Mouse (Mus musculus): Measurements from ENCODE around the gene Dysf. TPM values are rescaled to one million over a fixed set of nuclear protein-coding genes. Genes with fewer than 3 reads are reported as not detected.

Gene Dysf
- polyA plus RNA-seq, 1 experiment from 2014 or later, result 2.1 TPM

DNA sequence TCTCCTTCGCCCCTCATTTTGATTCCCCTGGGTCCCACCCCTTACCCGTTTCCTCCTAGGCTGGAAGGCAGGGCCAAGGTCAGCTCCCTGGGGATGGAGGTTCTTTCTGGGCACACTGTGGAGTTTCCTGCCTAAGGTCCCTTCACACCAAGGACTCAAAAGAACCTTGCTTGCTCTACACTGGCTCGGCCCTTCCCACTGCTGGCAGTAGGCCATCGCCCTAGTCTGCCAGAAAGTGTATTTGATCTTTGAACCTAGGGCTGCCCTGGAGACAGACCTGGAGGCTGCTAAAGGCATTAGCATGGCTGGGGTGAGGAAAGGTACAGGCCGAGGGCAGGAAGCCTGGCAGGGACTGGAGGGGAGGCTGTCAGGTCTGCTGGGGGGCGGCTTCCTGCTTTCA, 225.4 kb downstream of the Dysf start:
- WGBS, result 74% methylated on average over 6 of the region's 6 CpGs
- H3K9ac ChIP-seq (ENCODE audit: low read depth, low read length), result no peak overlapping the region
- no peaks in the 10 kb centered on the region for H3K27me3 ChIP-seq (replicated peaks; ENCODE audit: control insufficient read depth, insufficient read depth, low read length)
- no peaks in the 10 kb centered on the region for H3K36me3 ChIP-seq (ENCODE audit: control insufficient read depth, insufficient read depth, low read length)
- no peak overlapping the region for H3K4me3 ChIP-seq (ENCODE audit: low read length)
- no peak overlapping the region for H3K27ac ChIP-seq (ENCODE audit: low read depth, low read length)
- peaks cover 7% of the 10 kb centered on the region; the same call in 1 of the 2 replicates for H3K4me1 ChIP-seq (ENCODE audit: control insufficient read depth, insufficient read depth, low read depth, low read length)
- no peaks in the 10 kb centered on the region; the same call in 1 of the 2 replicates for H3K9me3 ChIP-seq (ENCODE audit: control insufficient read depth, low read length)
- ATAC-seq, result no peak
- H3K4me2 ChIP-seq (ENCODE audit: low read length), result no peak overlapping the region

DNA sequence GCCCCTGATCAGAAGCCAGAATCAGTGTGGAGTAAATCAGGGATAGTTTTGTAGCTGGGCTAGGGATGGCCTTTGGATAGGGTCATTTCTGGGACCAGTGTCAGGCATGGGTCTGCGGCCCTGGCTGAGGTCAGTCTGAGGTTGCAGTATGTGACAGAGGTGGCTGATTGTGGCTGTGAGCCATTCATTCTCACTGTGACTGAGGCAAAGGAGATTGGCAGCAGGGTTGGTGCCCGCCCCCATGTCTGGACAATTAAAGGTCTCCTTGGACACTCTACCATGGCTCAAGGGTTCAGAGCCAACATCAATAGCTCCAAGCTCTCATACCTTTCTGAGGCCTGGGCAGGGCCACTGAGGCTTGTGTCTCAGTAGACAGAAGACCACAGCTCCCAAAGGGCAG, 227.0 kb downstream of the Dysf start:
- H3K4me2 ChIP-seq (ENCODE audit: low read length), result no peak overlapping the region
- no peaks in the 10 kb centered on the region for H3K27me3 ChIP-seq (replicated peaks; ENCODE audit: control insufficient read depth, insufficient read depth, low read length)
- peaks cover 7% of the 10 kb centered on the region; the same call in 1 of the 2 replicates for H3K4me1 ChIP-seq (ENCODE audit: control insufficient read depth, insufficient read depth, low read depth, low read length)
- no peak for ATAC-seq
- H3K27ac ChIP-seq (ENCODE audit: low read depth, low read length), result no peak overlapping the region
- H3K4me3 ChIP-seq (ENCODE audit: low read length), result no peak overlapping the region
- WGBS, result 92% methylated on average over 2 of the region's 2 CpGs
- H3K36me3 ChIP-seq (ENCODE audit: control insufficient read depth, insufficient read depth, low read length), result no peaks in the 10 kb centered on the region
- H3K9ac ChIP-seq (ENCODE audit: low read depth, low read length), result no peak overlapping the region
- H3K9me3 ChIP-seq (ENCODE audit: control insufficient read depth, low read length), result no peaks in the 10 kb centered on the region; the same call in 1 of the 2 replicates

DNA sequence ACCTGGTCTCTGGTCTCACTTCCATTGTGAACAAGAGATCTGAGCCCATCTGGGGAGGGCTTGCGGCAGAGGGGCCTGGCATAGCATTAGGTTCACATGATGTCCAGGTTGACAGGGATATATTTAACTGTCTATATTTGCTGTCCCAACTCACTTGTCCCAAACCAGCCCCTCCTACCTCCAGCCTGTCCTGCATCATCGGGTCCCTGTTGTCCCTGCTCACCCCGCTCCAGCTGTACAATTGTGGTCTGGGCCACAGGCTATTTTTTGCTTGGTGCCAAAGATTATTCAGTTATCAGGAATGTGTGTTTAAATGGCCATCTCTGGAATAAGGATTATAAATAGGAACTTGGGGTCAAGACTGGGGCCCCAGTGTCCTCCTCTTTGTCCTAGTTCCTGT, 235.0 kb downstream of the Dysf start:
- Histone ChIP-seq H3K27ac (ENCODE audit: low read depth, low read length) (no peak overlapping the region), H3K36me3 (ENCODE audit: control insufficient read depth, insufficient read depth, low read length) (no peaks in the 10 kb centered on the region), H3K9ac (ENCODE audit: low read depth, low read length) (no peak overlapping the region), H3K4me3 (ENCODE audit: low read length) (no peak overlapping the region), H3K4me1 (ENCODE audit: control insufficient read depth, insufficient read depth, low read depth, low read length) (no peaks in the 10 kb centered on the region), H3K4me2 (ENCODE audit: low read length) (no peak overlapping the region), H3K9me3 (ENCODE audit: control insufficient read depth, low read length) (no peaks in the 10 kb centered on the region), H3K27me3 (replicated peaks; ENCODE audit: control insufficient read depth, insufficient read depth, low read length) (no peaks in the 10 kb centered on the region)
- 100% methylated on average over 3 of the region's 3 CpGs for WGBS
- ATAC-seq, result no peak

DNA sequence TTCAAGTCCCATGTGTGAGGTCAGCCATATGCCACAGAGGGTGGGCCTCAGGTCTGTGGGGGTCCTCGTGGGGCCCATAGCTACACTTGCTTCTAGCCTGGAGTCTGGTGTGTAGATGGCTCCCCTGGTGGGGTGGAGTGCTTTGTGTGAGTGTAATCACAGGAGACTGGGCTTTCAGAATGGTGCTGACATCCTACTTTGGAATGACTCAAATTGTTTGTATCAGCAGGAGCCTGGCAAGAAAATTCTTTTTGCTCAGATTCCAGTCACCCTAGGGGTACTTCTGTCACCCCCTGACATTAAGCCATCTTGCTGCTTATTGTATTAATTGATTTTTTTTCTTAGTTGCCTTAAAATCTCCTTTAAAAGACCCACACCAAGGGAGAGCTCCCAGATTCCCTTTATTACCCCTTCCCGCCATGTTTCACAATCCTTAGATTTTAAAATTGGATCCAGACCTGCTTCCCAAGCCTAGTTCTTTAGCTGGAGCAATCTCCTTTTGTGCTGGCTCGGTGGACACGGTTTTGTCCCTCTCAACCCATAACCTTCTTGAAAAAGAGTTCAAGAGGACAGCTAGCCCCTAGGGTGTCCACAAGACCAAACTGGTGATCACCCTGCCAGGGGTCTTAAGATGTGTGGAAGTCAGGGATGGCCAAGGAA, 237.8 kb downstream of the Dysf start:
- Histone ChIP-seq H3K36me3 (ENCODE audit: control insufficient read depth, insufficient read depth, low read length) (no peaks in the 10 kb centered on the region), H3K27me3 (replicated peaks; ENCODE audit: control insufficient read depth, insufficient read depth, low read length) (no peaks in the 10 kb centered on the region), H3K4me2 (ENCODE audit: low read length) (no peak overlapping the region), H3K4me3 (ENCODE audit: low read length) (no peak overlapping the region), H3K9ac (ENCODE audit: low read depth, low read length) (no peak overlapping the region), H3K4me1 (ENCODE audit: control insufficient read depth, insufficient read depth, low read depth, low read length) (no peaks in the 10 kb centered on the region), H3K9me3 (ENCODE audit: control insufficient read depth, low read length) (no peaks in the 10 kb centered on the region), H3K27ac (ENCODE audit: low read depth, low read length) (no peak overlapping the region)
- WGBS, result 71% methylated on average over 4 of the region's 4 CpGs
- no peak for ATAC-seq

DNA sequence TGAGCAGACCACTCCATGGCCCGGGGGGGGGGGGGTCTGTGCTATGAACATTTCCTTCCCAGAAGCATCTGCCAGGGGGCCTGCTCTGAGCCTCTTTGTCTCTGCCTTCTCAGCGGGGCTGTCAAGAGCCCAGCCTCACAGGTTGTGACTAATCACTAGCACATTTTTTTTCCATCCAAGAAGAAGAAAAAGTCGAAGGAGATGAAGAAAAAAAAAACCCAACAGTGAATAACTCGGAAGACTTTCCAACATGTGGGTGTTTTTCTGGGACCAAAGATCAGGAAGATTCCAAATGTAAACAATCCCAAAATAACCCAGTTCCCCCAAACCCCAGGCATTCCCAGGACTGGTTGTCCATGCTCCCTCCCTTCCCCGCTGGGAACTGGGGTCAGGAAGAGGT, 238.6 kb downstream of the Dysf start:
- ATAC-seq, result no peak
- Histone ChIP-seq H3K4me3 (ENCODE audit: low read length) (no peak overlapping the region), H3K27me3 (replicated peaks; ENCODE audit: control insufficient read depth, insufficient read depth, low read length) (no peaks in the 10 kb centered on the region), H3K9ac (ENCODE audit: low read depth, low read length) (no peak overlapping the region), H3K9me3 (ENCODE audit: control insufficient read depth, low read length) (no peaks in the 10 kb centered on the region), H3K4me1 (ENCODE audit: control insufficient read depth, insufficient read depth, low read depth, low read length) (no peaks in the 10 kb centered on the region), H3K36me3 (ENCODE audit: control insufficient read depth, insufficient read depth, low read length) (no peaks in the 10 kb centered on the region), H3K27ac (ENCODE audit: low read depth, low read length) (no peak overlapping the region), H3K4me2 (ENCODE audit: low read length) (no peak overlapping the region)
- WGBS, result 65% methylated on average over 5 of the region's 5 CpGs

Other genes with a start within 250 kb of the Dysf start
- gene Ankrd53, start 245.9 kb upstream of the Dysf start, polyA plus RNA-seq (2015; fragmentation: Nextera tagmentation; extraction: Ambion mirVana), result 0.30 TPM in 1 of 2 replicates, not detected in the other
- 63.1 and 70.0 TPM in 2 replicates for gene Tex261, start 232.8 kb upstream of the Dysf start, polyA plus RNA-seq (2015; fragmentation: Nextera tagmentation; extraction: Ambion mirVana)
- gene Nagk, start 213.6 kb upstream of the Dysf start, polyA plus RNA-seq (2015; fragmentation: Nextera tagmentation; extraction: Ambion mirVana), result 115 and 123 TPM in 2 replicates
- gene Paip2b, start 176.8 kb upstream of the Dysf start, polyA plus RNA-seq (2015; fragmentation: Nextera tagmentation; extraction: Ambion mirVana), result 25.2 and 27.3 TPM in 2 replicates
- gene Zfp638, start 141.5 kb upstream of the Dysf start, polyA plus RNA-seq (2015; fragmentation: Nextera tagmentation; extraction: Ambion mirVana), result 58.2 and 61.9 TPM in 2 replicates